Comparison of ENCODE assay signal across 16 mouse cellular contexts in the genomic region with DNA sequence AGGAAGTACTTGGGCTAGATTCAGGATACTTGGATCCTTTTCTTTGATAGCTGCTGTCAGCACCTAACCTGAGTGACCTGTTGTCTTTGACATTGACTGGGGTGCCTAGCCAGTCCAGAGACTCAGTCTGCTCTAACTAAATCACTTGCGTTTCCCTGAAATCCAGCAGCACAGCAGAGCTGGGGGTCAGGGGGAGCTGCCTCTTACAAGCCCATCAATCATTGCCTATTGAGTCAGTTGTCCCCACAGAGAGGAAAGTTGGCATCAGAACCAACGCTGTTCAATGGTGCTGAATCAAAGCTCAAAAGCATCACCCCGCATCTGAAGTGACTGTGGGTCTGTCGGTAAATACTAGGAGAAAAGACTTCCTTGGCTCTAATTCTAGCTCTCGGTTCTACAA.
DNase-seq lines count a peak whose midpoint lies in the region; ATAC-seq lines count a peak whose summit lies in the region.
"Had no signal": no experiment of that assay in that cellular context is flagged by ENCODE, and none has a peak within 500 bp of the region (broad histone marks: within the 10 kb centered on the region; RNA-seq: fewer than 3 reads in every experiment).

No protein-coding gene starts in this region.

- H3K36me3 ChIP-seq in embryonic facial prominence, embryonic 10.5 days (replicated peaks): no peaks in the 10 kb centered on the region
- H3K36me3 ChIP-seq in hindbrain, embryonic 16.5 days (ENCODE audit: control insufficient read depth, insufficient read depth, low read length): no peaks in the 10 kb centered on the region
- H3K36me3 ChIP-seq: G1E had no signal

- intact Hi-C loops in left cerebral cortex, postnatal 4 days (cut with DNase I): no loop called here
- intact Hi-C loops in left cerebral cortex, postnatal 10 days (cut with DNase I): no loop called here
- intact Hi-C loops in heart, postnatal 10 days (cut with DNase I): no loop called here

- no peak overlapping the region for H3K4me3 ChIP-seq in embryonic facial prominence, embryonic 10.5 days
- H3K4me3 ChIP-seq in hindbrain, embryonic 16.5 days (ENCODE audit: low read length): no peak overlapping the region
- H3K4me3 ChIP-seq: gastrocnemius, adult 2 months; heart, adult 2 months; myocyte had no signal

- H3K27me3 ChIP-seq in embryonic facial prominence, embryonic 10.5 days (replicated peaks; ENCODE audit: low read depth, poor library complexity, severe bottlenecking): 0 out of 2 replicates have a peak, but pooled peaks cover 3% of the 10 kb centered on the region
- peaks cover 4% of the 10 kb centered on the region; the same call in 1 of the 2 replicates for H3K27me3 ChIP-seq in hindbrain, embryonic 16.5 days (replicated peaks; ENCODE audit: control insufficient read depth, insufficient read depth, low read length)

- peak; percentile 2 for DNase-seq in left cerebral cortex, postnatal 4 days
- no peak for DNase-seq in left cerebral cortex, postnatal 10 days (ENCODE audit: extremely low spot score in 1 of 2, low spot score in 2 of 2)
- peak; percentile 31 for DNase-seq in embryo, embryonic 10 days (ENCODE audit: low spot score)
- DNase-seq in embryonic facial prominence, embryonic 10.5 days (ENCODE audit: low spot score): peak; percentile 8
- DNase-seq in ovary, adult 18-20 months (ENCODE audit: low spot score): no peak
- DNase-seq in frontal cortex, postnatal 14 days (ENCODE audit: low spot score in 2 of 2): no peak
- DNase-seq in heart, postnatal 10 days: no peak
- DNase-seq: adrenal gland, adult 2 months; cerebellum, adult 8-10 months; gastrocnemius, adult 2 months; heart, adult 2 months; right cerebral cortex, postnatal 4 days had no signal

- H3K9me3 ChIP-seq in embryonic facial prominence, embryonic 10.5 days: no peaks in the 10 kb centered on the region
- H3K9me3 ChIP-seq in hindbrain, embryonic 16.5 days (ENCODE audit: control insufficient read depth, low read length): no peaks in the 10 kb centered on the region
- H3K9me3 ChIP-seq: G1E had no signal

- H3K27ac ChIP-seq in embryonic facial prominence, embryonic 10.5 days (replicated peaks): no peak overlapping the region
- no peak overlapping the region for H3K27ac ChIP-seq in hindbrain, embryonic 16.5 days (ENCODE audit: low read depth, low read length)
- H3K27ac ChIP-seq: gastrocnemius, adult 2 months; heart, adult 2 months; kidney, postnatal 0 days had no signal

- H3K4me2 ChIP-seq in hindbrain, embryonic 16.5 days (ENCODE audit: low read length): no peak overlapping the region

- no peak overlapping the region for H3K9ac ChIP-seq in hindbrain, embryonic 16.5 days (ENCODE audit: low read depth, low read length)

- ATAC-seq in hindbrain, embryonic 16.5 days: peak; percentile 73

- H3K4me1 ChIP-seq in embryonic facial prominence, embryonic 10.5 days: peaks cover 21% of the 10 kb centered on the region
- peaks cover 12% of the 10 kb centered on the region for H3K4me1 ChIP-seq in hindbrain, embryonic 16.5 days (ENCODE audit: control insufficient read depth, insufficient read depth, low read depth, low read length)

- WGBS in embryonic facial prominence, embryonic 10.5 days: 36% methylated on average over 5 of the region's 5 CpGs
- WGBS in hindbrain, embryonic 16.5 days: 17% methylated on average over 5 of the region's 5 CpGs

Comparison
In these comparisons a context has a peak if more than half of its experiments do, and no peak if none do; other contexts are left out.
1. DNase-seq: peak in left cerebral cortex, postnatal 4 days (single experiment), embryo, embryonic 10 days (single experiment) and embryonic facial prominence, embryonic 10.5 days (single experiment); none in left cerebral cortex, postnatal 10 days (0 of 2), ovary, adult 18-20 months (single experiment), frontal cortex, postnatal 14 days (0 of 2) and heart, postnatal 10 days (0 of 2).